Mouse (Mus musculus) layer of hippocampus, adult 11-12 months (tissue): ENCODE measurements at regions not wholly inside any gene's neighbourhood (a gene's known extent, or its start where the extent isn't known, plus 50 kb on each side); places are given as distances from the start of the nearest gene placed in this dataset.
A peak's percentile ranks its signal among the peaks of the same experiment; 100 is the strongest.
"Not testable (repeated sequence)": the region's sequence is repeated elsewhere in the genome, so short reads cannot be mapped to it uniquely, and the experiment has no call there.

Source experiments
- DNase-seq: peaks from one replicate; pipeline ENCODE4 v3.0.0; 2022; ENCODE audit warnings: low spot score

GRCm38 (mm10) chr6:73676979-73677378, 207.5 kb upstream of the 4931417E11Rik start:
- no peak for DNase-seq

- no peak for DNase-seq
Measured at GRCm38 (mm10) chr6:73669401-73669800, 199.9 kb upstream of the 4931417E11Rik start.

GRCm38 (mm10) chr6:73658988-73659387, 189.5 kb upstream of the 4931417E11Rik start:
- no peak for DNase-seq

GRCm38 (mm10) chr6:73645378-73645777, 175.9 kb upstream of the 4931417E11Rik start:
- no peak for DNase-seq

- peak; percentile 65 for DNase-seq
Measured at GRCm38 (mm10) chr6:73644778-73645267, 175.4 kb upstream of the 4931417E11Rik start.

GRCm38 (mm10) chr6:73628600-73628999, 159.1 kb upstream of the 4931417E11Rik start:
- DNase-seq, result no peak

GRCm38 (mm10) chr6:73626451-73626850, 157.0 kb upstream of the 4931417E11Rik start:
- no peak for DNase-seq

GRCm38 (mm10) chr6:73624211-73624610, 154.7 kb upstream of the 4931417E11Rik start:
- DNase-seq, result no peak

GRCm38 (mm10) chr6:73621839-73622426, 152.5 kb upstream of the 4931417E11Rik start:
- DNase-seq, result no peak

- DNase-seq, result no peak
Measured at GRCm38 (mm10) chr6:73612266-73612665, 142.8 kb upstream of the 4931417E11Rik start.

GRCm38 (mm10) chr6:73611839-73612238, 142.4 kb upstream of the 4931417E11Rik start:
- DNase-seq, result no peak

- no peak for DNase-seq
Measured at GRCm38 (mm10) chr6:73610048-73610624, 140.7 kb upstream of the 4931417E11Rik start.

GRCm38 (mm10) chr6:73587686-73588085, 118.2 kb upstream of the 4931417E11Rik start:
- peak; percentile 7 for DNase-seq

GRCm38 (mm10) chr6:73576708-73577107, 107.2 kb upstream of the 4931417E11Rik start:
- DNase-seq, result peak; percentile 11

GRCm38 (mm10) chr6:73560000-73560399, 90.5 kb upstream of the 4931417E11Rik start:
- no peak for DNase-seq

- DNase-seq, result no peak
Measured at GRCm38 (mm10) chr6:73530559-73530958, 61.1 kb upstream of the 4931417E11Rik start.

GRCm38 (mm10) chr6:73530098-73530497, 60.6 kb upstream of the 4931417E11Rik start:
- no peak for DNase-seq

GRCm38 (mm10) chr6:73523658-73524057, 54.2 kb upstream of the 4931417E11Rik start:
- no peak for DNase-seq

GRCm38 (mm10) chr6:73519894-73520293, 50.4 kb upstream of the 4931417E11Rik start:
- DNase-seq, result not testable (repeated sequence)
